Comparison of ENCODE assay signal across 22 mouse cellular contexts in genomic region chr2:62842630-62843029, GRCm38 (mm10).
DNase-seq lines count a peak whose midpoint lies in the region; ATAC-seq and TF ChIP-seq lines count a peak whose summit lies in the region.
"Had no signal": no experiment of that assay in that cellular context is flagged by ENCODE, and none has a peak within 500 bp of the region (broad histone marks: within the 10 kb centered on the region; RNA-seq: fewer than 3 reads in every experiment).

No protein-coding gene starts in this region.

- WGBS in heart, embryonic 11.5 days (ENCODE audit: insufficient replicate concordance), result 51% methylated on average over 1 of the region's 1 CpGs

- no peak for TF ChIP-seq POLR2A in MEL (IDR thresholded peaks at IDR 0.05; ENCODE audit: control insufficient read depth in 1 of 2, insufficient read depth in 1 of 2, low read depth in 1 of 2, low read length in 2 of 2, poor library complexity in 1 of 2)

- no peak overlapping the region for H3K9ac ChIP-seq in heart, embryonic 11.5 days (ENCODE audit: low read depth, low read length)
- H3K9ac ChIP-seq in MEL (ENCODE audit: control insufficient read depth, low read depth, low read length, poor library complexity, severe bottlenecking), result no peak overlapping the region
- H3K9ac ChIP-seq: liver, embryonic 12.5 days; lung, embryonic 15.5 days had no signal

- no peak for TF ChIP-seq EP300 in MEL (IDR thresholded peaks at IDR 0.05; ENCODE audit: low read depth in 1 of 2, low read length in 2 of 2)

- H3K4me1 ChIP-seq in heart, embryonic 11.5 days (ENCODE audit: control insufficient read depth, insufficient read depth, low read length), result no peaks in the 10 kb centered on the region
- H3K4me1 ChIP-seq in MEL (ENCODE audit: control insufficient read depth in 1 of 2, insufficient read depth in 2 of 2, low read length in 2 of 2), result no peaks in the 10 kb centered on the region
- H3K4me1 ChIP-seq: forebrain, embryonic 10.5 days; limb, embryonic 10.5 days; liver, embryonic 12.5 days; lung, embryonic 15.5 days had no signal

- DNase-seq in heart, adult 18-20 months, result peak; percentile 1 to 6
- DNase-seq in heart, adult 9 months (ENCODE audit: low spot score in 2 of 2), result no peak
- DNase-seq in heart, postnatal 4 days, result peak; percentile 10
- peak; percentile 6 for DNase-seq in MEL (ENCODE audit: low read depth, low spot score)
- peak; percentile 1 for DNase-seq in NIH3T3 (ENCODE audit: low read depth)
- no peak for DNase-seq in frontal cortex, postnatal 14 days (ENCODE audit: low spot score in 2 of 2)
- DNase-seq: adrenal gland, adult 8-10 months; cerebellum, adult 11 months; kidney, adult 2 months; kidney, postnatal 10 days; lung, postnatal 4 days; retina, postnatal 1 day; right cerebral cortex, postnatal 4 days had no signal

- no peak for ATAC-seq in heart, embryonic 11.5 days (replicated peaks; ENCODE audit: insufficient number of reproducible peaks, low FRiP score, low TSS enrichment)
- ATAC-seq: inflammation-experienced regulatory T-cells, adult 6 months; liver, embryonic 12.5 days; Patski had no signal

- no peak overlapping the region for H3K27ac ChIP-seq in heart, embryonic 11.5 days (ENCODE audit: low read depth, low read length)
- no peak overlapping the region for H3K27ac ChIP-seq in MEL (ENCODE audit: control insufficient read depth, low read depth, low read length)
- H3K27ac ChIP-seq: forebrain, embryonic 10.5 days; layer of hippocampus, adult 2 months; limb, embryonic 10.5 days; liver, embryonic 12.5 days; lung, embryonic 15.5 days; stomach, postnatal 0 days had no signal

- TF ChIP-seq RAD21 in MEL (IDR thresholded peaks at IDR 0.05; ENCODE audit: low read depth, low read length), result no peak

- no peaks in the 10 kb centered on the region for H3K9me3 ChIP-seq in heart, embryonic 11.5 days (replicated peaks; ENCODE audit: control insufficient read depth, low read length)
- no peaks in the 10 kb centered on the region for H3K9me3 ChIP-seq in MEL (replicated peaks; ENCODE audit: insufficient read depth, low read length)
- H3K9me3 ChIP-seq: forebrain, embryonic 10.5 days; limb, embryonic 10.5 days; liver, embryonic 12.5 days; lung, embryonic 15.5 days had no signal

- H3K4me2 ChIP-seq in heart, embryonic 11.5 days, result no peak overlapping the region
- H3K4me2 ChIP-seq: liver, embryonic 12.5 days; lung, embryonic 15.5 days had no signal

- H3K4me3 ChIP-seq in heart, embryonic 11.5 days (ENCODE audit: low read depth, low read length), result no peak overlapping the region
- no peak overlapping the region for H3K4me3 ChIP-seq in MEL (ENCODE audit: control insufficient read depth in 1 of 2, insufficient read depth in 1 of 2, low read depth in 2 of 2, low read length in 2 of 2)
- H3K4me3 ChIP-seq: forebrain, embryonic 10.5 days; layer of hippocampus, adult 2 months; limb, embryonic 10.5 days; liver, embryonic 12.5 days; lung, embryonic 15.5 days had no signal

- no peaks in the 10 kb centered on the region for H3K36me3 ChIP-seq in heart, embryonic 11.5 days (ENCODE audit: control insufficient read depth, insufficient read depth, low read length)
- H3K36me3 ChIP-seq in MEL (ENCODE audit: control insufficient read depth in 1 of 2, insufficient read depth in 2 of 2, low read length in 2 of 2), result no peaks in the 10 kb centered on the region
- H3K36me3 ChIP-seq: forebrain, embryonic 10.5 days; limb, embryonic 10.5 days; liver, embryonic 12.5 days; lung, embryonic 15.5 days had no signal

- TF ChIP-seq CTCF in MEL (IDR thresholded peaks at IDR 0.05 in 2 of 3, conservative IDR thresholded peaks at IDR 0.05 in 1 of 3; ENCODE audit: control insufficient read depth in 1 of 3, insufficient read depth in 1 of 3, low read depth in 2 of 3, low read length in 3 of 3, poor library complexity in 1 of 3, severe bottlenecking in 1 of 3), result no peak

- H3K79me2 ChIP-seq in MEL (ENCODE audit: control insufficient read depth, insufficient read depth, low read length, poor library complexity), result no peaks in the 10 kb centered on the region

- no peaks in the 10 kb centered on the region for H3K27me3 ChIP-seq in heart, embryonic 11.5 days (ENCODE audit: control insufficient read depth, insufficient read depth, low read length)
- no peaks in the 10 kb centered on the region for H3K27me3 ChIP-seq in MEL (ENCODE audit: control insufficient read depth in 1 of 2, insufficient read depth in 2 of 2, low read length in 2 of 2)
- H3K27me3 ChIP-seq: liver, embryonic 12.5 days; lung, embryonic 15.5 days; Patski had no signal

TF ChIP-seq in MEL, 35 proteins besides CTCF, POLR2A, EP300 and RAD21:
- no peak for TF ChIP-seq POLR2AphosphoS2 (IDR thresholded peaks at IDR 0.05; ENCODE audit: low read length)

Comparison
In these comparisons a context has a peak if more than half of its experiments do, and no peak if none do; other contexts are left out.
1. DNase-seq: peak in heart, adult 18-20 months (2 of 2), heart, postnatal 4 days (single experiment), MEL (single experiment) and NIH3T3 (single experiment); none in heart, adult 9 months (0 of 2) and frontal cortex, postnatal 14 days (0 of 2).